Mouse (Mus musculus) heart, postnatal 0 days (tissue): ENCODE data around the gene Ccdc97. TPM values are rescaled to one million over a fixed set of nuclear protein-coding genes. Genes with fewer than 3 reads are reported as not detected.

Experiments
- ATAC-seq: fragments of 200-750 bp; cut with Nextera tagmentation; 2 replicates; pipeline ENCODE4 v1.8.0; 2017; ENCODE audit warnings: low read depth, moderate number of reproducible peaks, moderate library complexity; ENCODE audit not compliant: insufficient read depth
- DNase-seq: peaks from one replicate; pipeline ENCODE4 v3.0.0-alpha.2; 2016; ENCODE audit warnings: low spot score
- H3K27ac ChIP-seq: fragments of 300-500 bp; sonication (generic); 2 replicates; pipeline ENCODE4 v1.5.1; 2014; ENCODE audit warnings: low read depth, mild to moderate bottlenecking
- H3K27me3 ChIP-seq: fragments of 300-500 bp; sonication (generic); 2 replicates; pipeline ENCODE4 v1.6.1; 2014; ENCODE audit warnings: low read length, mixed read lengths; ENCODE audit not compliant: control insufficient read depth, insufficient read depth
- H3K36me3 ChIP-seq: fragments of 300-500 bp; sonication (generic); replicated peaks from 2 replicates; pipeline ENCODE4 v1.6.1; 2014; ENCODE audit warnings: low read length, mixed read lengths; ENCODE audit not compliant: control insufficient read depth, insufficient read depth
- H3K4me1 ChIP-seq: fragments of 300-500 bp; sonication (generic); 2 replicates; pipeline ENCODE4 v1.6.1; 2014; ENCODE audit warnings: antibody characterized with exemption; ENCODE audit not compliant: control insufficient read depth, insufficient read depth
- H3K4me2 ChIP-seq: fragments of 300-500 bp; sonication (generic); 2 replicates; pipeline ENCODE4 v1.6.1; 2014; ENCODE audit warnings: low read depth, mild to moderate bottlenecking, low read length, moderate library complexity
- H3K4me3 ChIP-seq: fragments of 300-500 bp; sonication (generic); 2 replicates; pipeline ENCODE4 v1.5.1; 2014; ENCODE audit warnings: low read depth, low read length
- H3K9ac ChIP-seq: fragments of 300-500 bp; sonication (generic); replicated peaks from 2 replicates; pipeline ENCODE4 v1.6.1; 2014; ENCODE audit warnings: low read depth, low read length, mixed read lengths
- H3K9me3 ChIP-seq: fragments of 300-500 bp; sonication (generic); replicated peaks from 2 replicates; pipeline ENCODE4 v1.6.1; 2016; ENCODE audit warnings: low read length; ENCODE audit not compliant: control insufficient read depth
- CTCF ChIP-seq: IDR thresholded peaks from 2 replicates; pipeline ENCODE4 v1.5.1; 2016; ENCODE audit warnings: antibody characterized with exemption, control low read depth, low read depth
- EP300 ChIP-seq: IDR thresholded peaks from 2 replicates; pipeline ENCODE4 v1.6.1; 2016; ENCODE audit warnings: antibody characterized with exemption, low read depth
- WGBS: fragments of 180-500 bp; shearing (Covaris S2); extraction: QIAGEN DNeasy Blood & Tissue Kit; methylation state at CpG from one replicate; pipeline ENCODE4 v1.1.7; 2014; 5-methylcytosine and 5-hydroxymethylcytosine counted together
- polyA plus RNA-seq: library from polyadenylated mRNA; unstranded; fragments of >200 nt; fragmentation: Nextera tagmentation; extraction: Ambion mirVana; gene quantifications from 2 replicates; pipeline ENCODE4 v1.2.1, GENCODE M21; 2015
- total RNA-seq: library from RNA; depleted of rRNA; stranded (reverse); fragments of >200 nt; gene quantifications from 2 replicates; pipeline ENCODE4 v1.2.3, GENCODE M21; 2014; ENCODE audit warnings: low replicate concordance

Gene Ccdc97
- total and polyA plus RNA-seq, 2 experiments from 2014 or later: 11.6 to 13.3 TPM

DNA sequence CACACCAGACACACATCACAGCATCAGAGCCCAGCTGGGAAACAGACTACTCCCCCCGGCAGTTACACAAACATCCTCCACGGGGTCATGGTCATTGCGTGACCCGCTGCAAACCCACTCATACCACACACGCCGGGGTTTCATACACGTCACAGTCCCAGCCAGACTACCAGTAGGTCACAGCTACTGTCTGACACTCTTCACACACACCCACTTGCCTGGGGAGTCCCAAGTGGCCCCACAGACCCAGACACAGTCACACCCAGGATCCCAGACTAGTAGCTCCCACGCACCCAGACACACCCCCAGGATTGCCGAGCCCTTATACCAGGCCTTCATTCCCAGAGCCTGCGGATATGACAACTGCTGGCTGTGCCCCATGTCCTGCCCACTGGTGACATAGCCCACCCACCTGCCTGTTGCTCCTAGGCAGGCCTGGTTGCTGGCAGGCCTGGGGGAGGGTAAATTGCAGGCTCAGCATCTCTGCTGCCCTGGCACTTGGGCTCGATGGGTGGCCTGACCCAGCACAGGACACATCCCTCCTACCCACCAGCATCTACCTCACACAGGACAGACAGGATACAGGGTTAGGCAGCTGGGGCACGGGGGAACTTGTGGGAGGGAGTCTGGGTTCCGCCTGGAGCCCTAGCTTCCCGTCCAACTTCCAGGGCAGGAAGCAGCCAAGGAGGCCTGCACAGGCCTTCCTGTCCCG, 11.2 kb downstream of the Ccdc97 start:
- Histone ChIP-seq H3K9ac (no peak overlapping the region), H3K36me3 (peaks cover 12% of the 10 kb centered on the region), H3K4me3 (no peak overlapping the region), H3K4me1 (peaks cover 66% of the 10 kb centered on the region), H3K9me3 (no peaks in the 10 kb centered on the region), H3K4me2 (peak overlapping the region; percentile 16; the same call in 1 of the 2 replicates), H3K27ac (peak overlapping the region; percentile 81), H3K27me3 (no peaks in the 10 kb centered on the region)
- TF ChIP-seq EP300: peak; percentile 8; the same call in 1 of the 2 replicates
- TF ChIP-seq CTCF: no peak
- 40% methylated on average over 15 of the region's 15 CpGs for WGBS
- ATAC-seq: peak; percentile 63
- no peak for DNase-seq

- H3K27ac ChIP-seq: peak overlapping the region; percentile 81
- peaks cover 5% of the 10 kb centered on the region; the same call in 1 of the 2 replicates for H3K9me3 ChIP-seq
- no peak overlapping the region for H3K4me3 ChIP-seq
- H3K4me2 ChIP-seq: no peak overlapping the region
- H3K27me3 ChIP-seq: no peaks in the 10 kb centered on the region
- 54% methylated on average over 7 of the region's 7 CpGs for WGBS
- H3K4me1 ChIP-seq: peaks cover 61% of the 10 kb centered on the region
- DNase-seq (no peak), ATAC-seq (no peak)
- TF ChIP-seq EP300: no peak; the same call in 1 of the 2 replicates
- no peak overlapping the region for H3K9ac ChIP-seq
- peaks cover 9% of the 10 kb centered on the region; the same call in 1 of the 2 replicates for H3K36me3 ChIP-seq
These were observed 12.2 kb downstream of the Ccdc97 start for GRCm38 (mm10) chr7:25706578-25707170.

DNA sequence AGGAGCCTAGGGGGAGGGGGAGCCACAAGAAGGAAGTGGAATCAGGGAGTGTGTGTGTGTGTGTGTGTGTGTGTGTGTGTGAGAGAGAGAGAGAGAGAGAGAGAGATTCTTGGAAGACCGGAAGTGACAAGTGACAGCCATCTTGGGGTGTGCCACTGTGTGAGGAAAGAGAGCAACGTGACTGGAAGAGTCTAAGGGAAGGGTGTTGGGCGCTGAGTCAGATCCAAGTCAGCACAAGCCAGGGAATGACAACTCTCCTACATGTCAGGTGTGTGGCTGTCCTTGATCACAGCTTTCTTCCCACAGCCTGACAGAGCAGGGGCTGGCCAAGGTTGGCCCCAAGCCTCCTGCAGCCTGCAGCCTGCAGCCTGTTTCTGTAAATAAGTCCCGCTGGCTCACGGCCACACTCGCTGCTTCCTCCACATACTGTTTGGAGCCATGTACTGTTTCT, 13.1 kb downstream of the Ccdc97 start:
- Histone ChIP-seq H3K4me1 (peaks cover 52% of the 10 kb centered on the region), H3K4me3 (no peak overlapping the region), H3K27me3 (no peaks in the 10 kb centered on the region), H3K9me3 (peaks cover 7% of the 10 kb centered on the region; the same call in 1 of the 2 replicates), H3K9ac (no peak overlapping the region), H3K4me2 (no peak overlapping the region), H3K36me3 (peaks cover 12% of the 10 kb centered on the region), H3K27ac (peak overlapping the region; percentile 81)
- ATAC-seq: peak; percentile 18; the same call in 1 of the 2 replicates
- 30% methylated on average over 6 of the region's 6 CpGs for WGBS
- TF ChIP-seq CTCF (no peak), EP300 (peak; percentile 70)
- DNase-seq: peak; percentile 74

DNA sequence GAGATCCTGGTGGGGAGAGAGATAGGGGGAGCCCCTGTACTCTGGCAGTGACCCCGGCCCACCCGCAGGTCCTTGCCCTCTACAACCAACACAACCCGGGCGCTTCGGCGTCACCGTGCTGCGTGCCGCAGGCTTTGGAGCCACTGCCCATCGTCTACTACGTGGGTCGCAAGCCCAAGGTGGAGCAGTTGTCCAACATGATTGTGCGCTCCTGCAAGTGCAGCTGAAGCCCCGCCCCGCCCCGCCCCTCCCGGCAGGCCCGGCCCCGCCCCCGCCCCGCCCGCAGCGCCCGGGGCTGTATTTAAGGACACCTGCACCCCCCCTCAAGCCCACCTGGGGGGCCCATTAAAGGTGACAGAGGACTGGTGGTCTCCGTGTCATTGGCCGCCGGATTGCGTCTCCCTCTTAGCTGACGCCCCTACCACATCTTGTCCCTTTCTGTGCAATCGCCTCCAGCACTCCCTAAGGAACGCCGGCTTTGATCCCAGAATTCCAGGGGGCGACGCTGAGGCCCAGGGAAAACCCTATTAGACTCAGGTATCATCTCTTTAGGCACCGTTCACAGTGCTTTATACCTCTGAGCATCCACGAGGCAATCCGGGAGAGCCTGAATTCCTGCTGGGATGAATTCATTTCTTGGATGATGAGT, 14.0 kb downstream of the Ccdc97 start:
- H3K36me3 ChIP-seq: peaks cover 15% of the 10 kb centered on the region
- DNase-seq (no peak), ATAC-seq (no peak)
- H3K4me1 ChIP-seq: peaks cover 42% of the 10 kb centered on the region
- peak overlapping the region; percentile 51 for H3K4me2 ChIP-seq
- TF ChIP-seq CTCF: no peak
- H3K9ac ChIP-seq: no peak overlapping the region
- H3K27ac ChIP-seq: peak overlapping the region; percentile 81
- H3K4me3 ChIP-seq: 0 out of 2 replicates have a peak overlapping the region, but pooled peaks have one; percentile 9
- no peaks in the 10 kb centered on the region for H3K27me3 ChIP-seq
- peaks cover 9% of the 10 kb centered on the region; the same call in 1 of the 2 replicates for H3K9me3 ChIP-seq
- 25% methylated on average over 29 of the region's 37 CpGs for WGBS

- H3K4me2 ChIP-seq: peak overlapping the region; percentile 51
- DNase-seq (no peak), ATAC-seq (peak; percentile 34)
- H3K4me3 ChIP-seq: no peak overlapping the region
- H3K27ac ChIP-seq: no peak overlapping the region
- WGBS: 23% methylated on average over 10 of the region's 10 CpGs
- TF ChIP-seq CTCF (no peak), EP300 (no peak)
- H3K9ac ChIP-seq: no peak overlapping the region
- peaks cover 15% of the 10 kb centered on the region for H3K36me3 ChIP-seq
- no peaks in the 10 kb centered on the region for H3K27me3 ChIP-seq
- peaks cover 38% of the 10 kb centered on the region for H3K4me1 ChIP-seq
- peaks cover 9% of the 10 kb centered on the region; the same call in 1 of the 2 replicates for H3K9me3 ChIP-seq
These were observed 14.9 kb downstream of the Ccdc97 start for GRCm38 (mm10) chr7:25703793-25704494.
